Mouse (Mus musculus) testis, adult 10 weeks (tissue): Measurements from ENCODE around the gene Ttc39d. TPM values are rescaled to one million over a fixed set of nuclear protein-coding genes. Genes with fewer than 3 reads are reported as not detected.

Source experiments
- polyA plus RNA-seq: library from polyadenylated mRNA; stranded (reverse); fragments of 350-450 nt; fragmentation: Illumina TruSeq; extraction: RNeasy Lipid Tissue Mini Kit (QIAGEN cat#74804); gene quantifications from one replicate; pipeline ENCODE4 v1.2.3, GENCODE M21; 2014; ENCODE audit warnings: low read depth, low replicate concordance

Ttc39d gene
- polyA plus RNA-seq = 678 TPM

GRCm38 (mm10) chr17:80206671-80207581, at the start of gene Ttc39d, which contains the start of gene Srsf7:
Gene Ttc39d, plus strand, starts transcription at chr17:80207460.
Gene Srsf7, minus strand, starts transcription at chr17:80207307.

GRCm38 (mm10) chr17:80224326-80225116, 17.3 kb downstream of the Ttc39d start, which contains the start of gene Gemin6:
Gene Gemin6, plus strand, starts transcription at chr17:80224441.

Other genes with a start within 250 kb of the Ttc39d start
- 186 TPM for gene Hnrnpll, start 145.1 kb upstream of the Ttc39d start, polyA plus RNA-seq
- 25.0 TPM for gene Galm, start 80.0 kb upstream of the Ttc39d start, polyA plus RNA-seq
- gene Srsf7, start 153 bp upstream of the Ttc39d start, polyA plus RNA-seq = 144 TPM
- 24.8 TPM for gene Gemin6, start 17.0 kb downstream of the Ttc39d start, polyA plus RNA-seq
- 381 TPM for gene Morn2, start 82.7 kb downstream of the Ttc39d start, polyA plus RNA-seq
- gene Dhx57, start 83.0 kb downstream of the Ttc39d start, polyA plus RNA-seq = 7.8 TPM
- gene Arhgef33, start 99.9 kb downstream of the Ttc39d start, polyA plus RNA-seq = 47.8 TPM
- gene Gm10190, start 166.1 kb downstream of the Ttc39d start, polyA plus RNA-seq = not detected